Mouse (Mus musculus) brain, adult 2 months (tissue): ENCODE measurements at regions not wholly inside any gene's neighbourhood (a gene's known extent, or its start where the extent isn't known, plus 50 kb on each side); places are given as distances from the start of the nearest gene placed in this dataset.
A peak's percentile ranks its signal among the peaks of the same experiment; 100 is the strongest.

ENCODE experiments used
- DNase-seq: peaks from one replicate; pipeline ENCODE4 v3.0.0; 2011; ENCODE audit warnings: low read depth, low spot score

DNA sequence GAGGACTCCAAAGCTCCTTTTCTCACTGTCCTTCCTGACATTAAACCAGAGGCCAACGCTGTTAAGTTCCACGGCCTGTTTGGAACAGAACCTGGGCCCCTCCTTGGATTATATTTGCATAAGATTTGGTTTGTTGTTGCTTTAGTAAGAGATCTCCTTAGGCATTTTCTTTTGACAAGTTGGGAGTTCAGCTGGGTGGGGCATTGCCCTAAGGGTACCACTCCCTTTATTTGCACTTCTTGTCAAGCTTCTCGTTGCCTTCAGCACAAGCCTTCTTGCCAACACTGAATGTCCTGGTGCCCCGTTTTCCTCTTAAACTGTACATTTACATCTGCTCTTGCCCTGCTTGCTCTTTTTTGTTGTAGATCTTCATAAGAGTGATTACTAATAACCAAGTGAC lies 317.5 kb upstream of the Adamts9 start:
- no peak for DNase-seq

DNA sequence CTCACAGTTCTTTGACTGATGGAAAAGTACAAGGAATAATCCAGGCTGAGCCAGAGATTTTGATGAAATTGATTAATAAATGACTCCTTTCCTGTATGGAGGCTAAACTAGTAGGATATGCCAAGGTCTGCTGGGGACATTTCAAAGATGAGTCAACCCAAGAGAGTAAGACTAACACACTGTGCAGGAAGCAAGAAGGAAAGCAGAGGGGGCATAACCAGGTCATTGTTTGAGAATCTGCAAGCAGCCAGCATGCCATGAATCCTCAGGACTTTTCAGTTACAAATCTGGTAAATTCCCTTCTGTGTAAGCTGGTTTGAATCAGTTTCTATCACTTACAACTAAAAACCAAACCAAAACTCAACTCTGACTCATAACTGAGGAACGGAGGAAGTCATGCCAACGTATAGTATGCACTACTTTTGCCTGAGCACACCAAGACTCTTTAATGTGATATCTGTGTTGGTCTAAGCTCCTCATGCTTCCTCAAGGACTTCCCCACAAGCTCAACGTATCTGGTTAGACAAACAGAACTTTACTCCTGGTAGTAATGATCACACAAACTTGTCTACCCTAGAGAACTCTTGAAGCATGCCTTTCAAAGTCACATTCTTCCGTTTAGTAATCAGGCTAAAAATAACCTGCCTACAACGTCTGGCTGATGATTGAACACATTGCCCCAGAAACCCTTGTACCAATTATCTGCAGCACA lies 314.0 kb upstream of the Adamts9 start:
- DNase-seq, result no peak

DNA sequence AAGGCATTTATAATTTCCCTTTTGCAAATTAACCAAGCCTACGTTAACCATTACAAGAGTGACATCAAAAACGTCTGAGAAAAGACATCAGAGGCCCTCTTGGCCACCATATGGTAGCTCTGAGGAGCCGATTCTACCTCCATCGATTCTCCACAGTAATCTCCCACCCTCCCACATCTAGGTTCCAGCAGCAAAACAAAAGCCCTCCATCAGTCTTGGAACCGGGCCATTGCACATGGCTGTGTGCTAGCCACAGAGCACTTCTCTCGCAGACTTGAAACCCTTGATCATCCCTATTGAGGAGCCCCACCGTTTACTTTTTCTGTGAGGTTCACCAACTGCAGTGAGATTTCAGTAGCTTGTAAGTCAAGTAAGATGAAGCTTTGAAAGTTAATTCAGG lies 310.5 kb upstream of the Adamts9 start:
- DNase-seq, result no peak

DNA sequence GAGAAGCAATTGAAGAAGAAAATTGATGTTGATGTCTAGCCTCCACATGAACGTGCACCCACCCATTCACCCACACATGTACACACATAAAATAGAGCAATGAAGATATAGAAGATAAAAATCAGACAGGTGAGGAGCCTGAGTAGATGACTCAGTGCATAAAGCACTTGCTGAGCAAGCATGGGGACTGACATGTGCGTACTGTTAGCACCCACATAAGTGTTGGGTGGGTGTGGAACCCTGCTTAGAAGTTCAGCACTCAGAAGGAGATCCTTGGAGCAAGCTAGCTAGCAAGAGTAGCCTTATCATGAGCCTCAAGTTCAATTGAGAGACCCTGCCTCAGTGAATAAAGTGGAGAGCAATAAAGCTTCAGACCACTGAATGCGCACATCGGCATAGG lies 305.7 kb upstream of the Adamts9 start:
- DNase-seq, result peak; percentile 74

DNA sequence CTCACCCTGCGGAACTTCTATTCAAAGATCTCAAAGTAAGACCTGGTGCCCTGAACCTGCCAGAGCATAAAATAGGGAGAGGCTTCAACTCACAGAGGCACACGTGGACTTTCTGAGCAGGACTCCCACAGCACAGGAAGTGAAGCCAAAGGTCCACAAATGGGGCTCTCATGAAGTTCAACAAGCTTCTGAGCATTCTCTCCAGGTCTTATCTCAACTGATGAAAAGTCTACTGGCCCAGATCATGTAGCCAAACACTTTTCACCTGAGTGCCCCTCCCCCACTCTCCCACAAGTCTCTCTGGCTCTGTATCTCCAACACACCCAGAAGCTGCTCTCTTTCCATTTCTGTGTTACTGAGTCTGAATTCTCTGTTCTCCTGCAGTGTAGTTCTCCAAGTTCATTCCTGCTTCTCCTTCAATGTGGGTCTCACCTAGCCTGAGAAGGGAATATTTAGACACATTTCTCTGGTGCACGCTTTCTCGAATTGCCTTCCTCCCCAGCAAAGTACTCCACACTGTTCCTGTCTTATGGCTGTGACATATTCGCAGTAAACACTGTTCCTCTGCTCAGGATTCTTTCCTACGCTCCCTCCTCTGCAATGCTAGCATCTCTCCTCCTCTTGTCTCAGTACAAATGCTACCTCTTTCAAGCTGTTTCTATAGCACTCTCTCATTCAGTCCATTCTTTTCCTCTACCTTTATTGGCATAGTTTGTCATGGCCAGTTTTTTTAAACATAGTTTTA lies 303.4 kb upstream of the Adamts9 start:
- DNase-seq, result peak; percentile 76

DNA sequence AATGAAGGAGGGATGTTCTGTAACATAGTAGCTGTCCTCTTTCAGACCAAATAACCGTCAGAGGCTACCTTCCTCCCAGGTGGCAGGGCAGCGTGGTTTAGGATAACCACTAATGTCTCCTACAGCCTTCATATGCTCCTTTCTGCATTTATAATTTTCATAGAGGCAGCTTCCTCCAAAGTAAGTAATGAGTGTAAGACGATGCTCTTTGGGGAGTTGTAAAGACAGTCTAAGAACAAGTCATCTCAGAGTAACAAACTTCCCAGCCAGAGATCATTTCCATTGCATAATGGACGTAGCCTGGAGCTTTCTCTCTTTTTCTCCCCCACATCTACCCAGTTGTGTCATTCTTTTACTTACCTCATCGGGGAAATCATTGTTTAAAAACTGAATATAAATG lies 292.3 kb upstream of the Adamts9 start:
- no peak for DNase-seq

DNA sequence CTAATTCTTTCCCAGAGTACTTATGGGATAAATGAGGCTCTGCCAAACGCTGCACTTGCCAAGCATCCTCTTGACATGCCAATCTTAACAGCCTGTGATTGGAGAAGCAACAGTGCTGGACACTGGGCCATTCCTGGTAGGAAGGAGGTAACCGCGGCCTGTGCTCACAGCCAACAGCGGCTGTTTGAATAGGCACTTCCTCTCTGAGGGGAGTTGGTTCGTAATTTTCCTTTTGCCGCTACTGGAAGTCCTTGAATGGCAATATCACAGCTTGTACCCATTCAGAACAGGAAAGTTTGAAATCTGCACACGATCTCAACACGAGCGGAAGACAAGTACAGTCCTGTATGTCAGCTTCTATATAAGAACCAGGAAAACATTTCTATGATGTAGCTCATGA lies 289.3 kb upstream of the Adamts9 start:
- DNase-seq, result no peak

DNA sequence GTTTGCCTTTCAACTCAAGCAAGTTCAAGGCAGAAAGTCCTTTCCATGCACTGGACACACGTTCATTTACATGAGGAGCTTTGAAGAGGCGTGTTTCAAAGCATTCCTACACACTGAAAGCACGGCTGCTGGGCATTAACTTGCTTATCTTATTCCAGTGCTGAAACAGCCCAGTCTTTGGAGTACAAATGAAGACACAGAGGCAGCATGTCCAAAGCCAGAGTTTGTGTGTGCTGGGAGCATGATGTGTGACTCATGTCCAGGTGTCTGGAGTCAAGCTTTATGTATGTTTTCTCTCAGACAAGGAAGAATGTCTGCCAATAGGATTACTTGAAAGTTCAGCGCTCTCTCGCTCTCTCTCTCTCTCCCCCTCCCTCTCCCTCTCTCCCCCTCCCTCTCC lies 287.2 kb upstream of the Adamts9 start:
- no peak for DNase-seq

DNA sequence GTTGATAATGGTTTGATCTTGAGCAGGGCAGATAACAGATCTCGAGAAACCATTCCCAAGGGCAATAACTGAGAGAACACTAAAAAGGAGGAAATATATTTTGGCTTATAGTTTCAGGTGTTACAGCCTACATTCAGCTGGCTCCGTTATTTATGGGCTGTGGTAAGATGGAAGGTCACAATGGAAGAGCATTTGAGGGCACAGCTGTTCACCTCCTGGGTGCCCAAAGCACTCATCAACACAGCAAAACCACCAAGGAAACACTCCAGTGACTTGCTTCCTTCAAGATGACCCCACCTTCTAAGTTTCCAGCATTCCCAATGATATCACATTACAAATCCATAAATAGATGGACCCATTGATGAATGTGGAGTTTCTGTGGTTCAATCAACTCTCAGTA lies 286.0 kb upstream of the Adamts9 start:
- DNase-seq, result no peak

DNA sequence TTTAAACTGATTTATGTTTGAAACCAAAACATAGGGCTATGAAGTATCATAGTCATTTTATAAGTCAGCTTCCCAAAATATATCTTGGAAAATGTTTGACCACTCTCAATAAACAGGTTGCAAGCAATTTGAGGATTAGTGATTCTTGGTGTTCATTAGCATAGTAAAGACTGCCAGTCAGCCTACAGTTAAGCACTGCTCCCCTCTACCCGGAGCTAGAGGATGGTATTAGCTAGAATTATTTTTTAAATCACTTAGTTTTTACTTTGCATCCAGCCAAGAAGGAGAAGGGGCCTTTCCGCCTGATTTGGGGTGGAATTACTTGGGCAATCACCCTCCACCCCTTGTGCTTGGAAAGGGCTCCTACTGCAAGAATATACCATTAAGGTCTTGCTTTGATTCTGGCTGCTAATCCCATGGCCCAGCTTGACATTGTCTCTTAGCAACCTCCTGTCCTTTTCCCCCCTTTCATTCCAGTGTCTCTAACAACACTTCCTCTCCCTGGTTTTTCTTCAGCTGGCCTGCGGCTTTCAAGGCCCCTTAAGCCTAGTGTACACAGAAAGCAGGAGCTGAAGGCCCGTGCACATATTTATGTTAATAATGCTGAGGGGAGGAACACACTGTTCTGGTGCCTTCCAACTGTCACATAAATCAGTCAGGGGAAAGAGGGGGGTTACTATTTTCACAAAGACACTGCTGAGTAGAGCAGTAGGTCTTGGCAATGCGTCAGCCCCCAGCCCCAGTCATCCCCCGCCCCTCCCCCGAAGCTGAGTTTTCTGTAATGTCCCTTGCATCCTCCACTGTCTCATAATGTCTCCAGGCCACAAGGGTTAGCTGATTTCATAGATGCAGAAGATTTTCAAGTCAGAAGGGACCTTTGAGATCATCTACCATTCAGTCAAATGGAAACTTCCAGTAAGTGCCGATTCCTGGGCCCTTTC lies 280.6 kb upstream of the Adamts9 start:
- no peak for DNase-seq

DNA sequence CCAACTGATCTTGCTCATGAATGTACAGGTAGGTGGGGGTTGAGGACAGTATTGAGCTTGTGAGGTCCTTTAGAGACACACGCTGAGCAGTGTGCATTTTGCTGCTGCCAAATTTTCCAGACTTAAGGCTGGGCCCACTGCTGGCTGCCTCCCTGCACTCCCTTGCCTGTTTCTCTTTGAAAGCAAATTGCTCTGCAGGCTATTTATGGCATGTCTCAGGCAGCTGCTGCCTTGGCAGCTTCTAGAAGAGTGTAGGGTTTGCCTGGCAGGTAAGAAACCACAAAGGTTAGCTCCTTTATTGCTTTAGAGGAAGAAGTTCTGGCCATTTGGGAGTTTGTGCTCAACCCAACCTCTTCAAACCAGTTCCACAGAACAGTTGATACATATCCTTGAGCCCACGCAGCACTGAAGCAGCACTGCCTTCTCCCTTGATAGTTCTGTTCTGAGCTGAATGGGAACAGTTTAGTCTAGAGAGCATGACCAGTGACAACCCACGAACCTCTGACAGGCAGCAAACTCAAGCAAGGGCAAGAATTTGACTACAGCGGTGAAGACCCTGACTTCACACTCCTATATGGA lies 274.8 kb upstream of the Adamts9 start:
- DNase-seq, result peak; percentile 82

DNA sequence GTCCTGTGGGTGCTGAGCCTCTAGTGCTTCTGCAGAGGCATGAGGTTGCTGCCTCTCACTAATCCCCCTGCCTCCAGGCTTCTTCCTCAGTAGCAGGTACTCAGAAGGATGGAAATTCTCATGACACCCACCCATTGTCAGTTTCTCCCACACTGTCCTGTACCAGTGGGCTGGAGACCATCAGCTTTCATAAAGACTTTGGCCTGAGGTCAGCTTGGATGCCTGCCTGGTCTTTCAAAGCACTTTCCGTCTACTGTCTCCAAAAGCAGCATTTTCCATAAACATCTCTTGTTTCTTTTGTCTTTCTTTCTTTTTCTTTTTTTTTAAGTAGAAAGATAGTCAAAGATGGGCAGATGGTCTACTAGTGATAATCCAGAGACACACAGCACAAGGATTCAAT lies 257.6 kb upstream of the Adamts9 start:
- DNase-seq, result no peak

DNA sequence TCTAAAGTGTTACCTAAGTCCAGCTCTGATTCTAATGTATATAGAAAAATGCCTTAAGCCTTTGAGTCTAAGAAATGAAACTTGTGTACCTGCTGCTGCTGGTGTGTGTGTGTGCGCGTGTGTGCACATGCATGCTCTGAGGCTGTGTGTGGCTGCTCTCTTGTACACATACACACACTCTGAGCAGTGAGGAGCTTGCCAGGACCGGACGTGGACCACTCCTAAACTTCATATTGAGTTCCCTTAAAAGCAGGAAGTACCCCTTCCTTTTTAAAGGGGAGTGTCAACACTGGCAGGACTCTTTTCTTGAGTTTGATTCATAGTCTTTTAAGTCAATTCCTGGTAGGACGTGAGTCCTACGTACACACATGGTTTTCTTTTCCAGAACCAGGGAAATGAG lies 251.4 kb upstream of the Adamts9 start:
- no peak for DNase-seq

DNA sequence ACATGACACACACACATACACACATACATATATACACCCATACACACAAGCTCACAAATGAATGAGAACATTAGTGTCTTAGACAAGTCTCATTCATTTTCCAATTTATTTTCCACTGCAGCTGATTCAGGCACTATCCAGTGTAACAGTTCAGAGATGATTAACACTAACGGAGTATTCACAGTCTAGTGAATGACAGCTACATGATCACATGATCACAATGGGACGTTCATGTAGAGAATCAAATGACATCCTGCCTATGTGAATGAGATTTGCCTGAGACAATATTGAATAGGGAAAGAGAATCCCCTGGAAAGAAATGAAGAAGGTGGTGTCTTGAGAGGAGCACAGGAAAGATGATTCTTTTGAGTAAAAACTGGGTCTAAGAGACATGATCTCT lies 249.7 kb upstream of the Adamts9 start:
- DNase-seq, result no peak

DNA sequence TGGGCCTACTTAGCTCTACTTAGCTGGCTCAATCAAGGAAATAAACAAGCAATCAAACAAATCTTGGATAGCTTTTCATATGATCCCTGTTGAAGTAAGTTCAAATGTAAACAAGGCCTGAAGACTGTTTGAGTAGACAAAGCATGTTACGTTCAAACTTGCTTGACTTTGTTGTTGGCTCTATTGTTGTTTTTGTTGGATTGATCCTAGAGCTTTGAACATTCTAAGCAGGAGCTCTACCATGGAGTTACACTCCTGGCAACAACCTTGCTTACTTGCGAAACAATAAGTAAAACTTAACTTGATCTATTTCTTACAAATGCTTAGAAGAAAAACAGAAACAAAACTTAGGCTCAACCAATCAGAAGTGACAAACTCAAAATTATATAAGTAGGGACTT lies 247.7 kb upstream of the Adamts9 start:
- no peak for DNase-seq

DNA sequence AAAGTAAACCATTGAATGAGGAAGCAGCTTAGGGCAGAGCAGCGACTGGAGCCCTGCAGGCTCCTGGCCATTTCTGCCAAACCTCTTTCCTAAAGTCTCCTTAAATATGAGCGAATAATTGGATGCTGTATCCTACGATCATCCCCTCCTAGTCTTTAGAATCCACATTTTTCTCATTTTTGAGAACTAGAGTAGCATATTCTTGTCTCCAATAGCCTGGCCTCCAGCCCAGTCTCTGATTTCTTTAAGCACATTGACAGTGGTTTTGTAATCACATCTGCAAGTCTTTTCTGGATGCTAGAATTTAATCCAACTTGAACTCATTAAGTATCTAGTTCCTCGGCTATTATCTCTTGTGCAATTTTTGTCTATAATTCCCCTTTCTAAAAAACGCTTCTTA lies 225.2 kb upstream of the Adamts9 start:
- DNase-seq, result peak; percentile 33

DNA sequence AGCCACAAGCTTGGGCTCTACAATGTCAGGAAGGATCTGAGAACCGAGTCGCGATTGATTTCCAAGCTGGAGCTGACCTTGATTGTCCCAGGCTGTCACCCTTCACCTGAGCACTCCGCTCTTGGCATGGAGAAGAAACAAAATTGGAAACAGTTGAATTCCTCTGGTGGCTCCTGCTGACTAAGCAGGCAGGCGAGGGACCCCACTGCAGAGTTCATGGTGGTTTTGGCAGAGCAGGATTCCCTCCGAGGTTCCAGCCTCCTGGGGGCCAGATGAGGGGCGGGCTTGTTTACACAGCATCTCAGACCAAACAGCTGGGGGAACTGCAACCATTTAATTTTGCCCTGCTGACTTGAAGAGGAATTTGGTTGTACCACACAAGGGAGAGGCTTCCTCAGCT lies 224.0 kb upstream of the Adamts9 start:
- DNase-seq, result no peak

DNA sequence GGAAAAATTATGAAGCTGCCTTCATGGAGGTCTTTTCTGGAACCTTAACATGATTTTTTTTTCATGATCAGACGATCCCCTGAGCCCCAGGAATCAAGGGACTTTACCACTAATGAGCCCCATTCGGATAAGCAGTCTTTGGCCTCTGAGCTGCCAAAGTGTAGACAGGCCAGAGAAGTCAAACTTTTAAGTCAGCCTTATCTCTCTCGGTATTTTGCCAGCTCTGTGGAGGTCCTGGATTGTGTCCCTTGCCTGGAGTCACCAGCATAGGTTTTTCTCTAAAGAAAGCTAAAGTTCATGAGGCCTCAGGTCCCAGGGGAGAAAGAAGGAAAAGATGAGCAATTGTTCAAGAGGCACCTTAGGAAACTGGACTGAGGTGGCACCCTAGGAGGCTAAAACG lies 222.7 kb upstream of the Adamts9 start:
- no peak for DNase-seq

DNA sequence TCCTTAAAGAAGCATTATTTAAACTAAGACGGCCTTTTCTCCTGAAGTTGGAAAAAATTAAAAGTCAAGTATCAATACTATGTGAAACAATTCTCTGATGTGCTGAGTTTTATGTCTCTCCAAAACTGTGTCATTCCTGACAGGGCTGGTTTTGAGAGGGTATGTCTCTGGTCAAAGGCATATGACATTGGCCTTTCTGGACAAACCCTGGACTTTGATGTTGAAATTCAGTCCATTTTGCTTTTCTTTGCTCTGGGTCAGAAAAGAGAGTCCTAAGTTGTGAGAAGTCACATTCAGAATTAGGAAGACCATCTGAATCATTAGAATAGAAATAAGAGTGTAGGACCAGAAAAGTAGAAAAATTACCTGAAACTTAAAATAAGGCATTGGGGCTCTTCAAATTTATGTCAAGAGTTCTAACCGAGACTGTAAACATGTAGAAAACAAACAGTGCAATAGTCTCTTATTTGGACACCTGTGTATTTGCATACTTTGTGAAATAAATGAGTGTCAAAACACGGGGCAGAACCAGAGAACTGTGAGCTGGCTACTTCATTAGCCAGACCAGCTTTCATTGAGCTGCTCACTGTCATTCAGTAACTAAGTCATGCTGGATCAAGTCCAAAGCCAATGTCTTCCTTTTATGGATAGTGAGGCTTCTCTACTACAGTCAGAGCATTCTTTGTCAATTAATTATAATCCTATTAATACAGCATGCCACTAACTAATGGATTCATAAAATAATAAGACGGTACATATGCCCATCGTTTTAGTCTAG lies 209.3 kb upstream of the Adamts9 start:
- DNase-seq, result no peak

DNA sequence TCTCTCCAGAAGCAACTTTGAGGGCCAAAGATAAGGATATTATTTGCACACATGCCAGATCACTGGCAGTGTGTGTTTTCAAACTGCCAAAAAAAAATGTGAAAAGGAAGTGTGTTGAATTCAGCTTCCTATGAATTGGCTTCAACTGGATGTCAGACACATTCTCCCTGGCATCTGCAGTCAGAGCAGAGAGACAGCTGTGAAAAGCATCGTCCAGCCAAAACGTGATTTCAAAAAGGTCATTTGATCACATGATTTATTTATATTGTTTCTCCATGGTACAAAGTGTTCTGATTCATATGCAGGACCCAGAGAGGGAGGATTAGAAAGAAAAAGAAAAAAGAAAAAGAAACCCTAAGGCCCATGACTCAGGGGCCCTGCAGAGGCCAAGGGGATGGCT lies 207.2 kb upstream of the Adamts9 start:
- peak; percentile 4 for DNase-seq

DNA sequence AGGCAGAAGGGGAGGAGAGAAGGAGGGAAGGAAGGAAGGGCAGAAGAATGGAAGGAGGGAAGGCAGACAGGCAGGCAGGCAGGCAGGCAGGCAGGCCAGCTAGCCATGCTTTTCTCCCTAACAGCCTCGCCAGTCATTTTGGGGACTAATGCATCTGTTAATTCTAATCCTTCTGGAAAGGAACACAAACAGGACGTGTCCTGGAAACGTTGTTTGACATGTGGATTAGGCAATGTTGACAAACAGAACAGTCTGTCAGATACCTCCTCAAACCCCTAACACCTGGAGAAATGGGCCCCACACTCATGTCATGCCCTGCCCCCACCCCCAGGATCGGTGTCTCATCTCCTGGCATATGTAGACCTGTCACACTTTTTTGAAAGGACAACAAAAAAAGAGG lies 206.7 kb upstream of the Adamts9 start:
- DNase-seq, result no peak
